9 mouse cellular contexts compared by ENCODE assay signal in the genomic region with DNA sequence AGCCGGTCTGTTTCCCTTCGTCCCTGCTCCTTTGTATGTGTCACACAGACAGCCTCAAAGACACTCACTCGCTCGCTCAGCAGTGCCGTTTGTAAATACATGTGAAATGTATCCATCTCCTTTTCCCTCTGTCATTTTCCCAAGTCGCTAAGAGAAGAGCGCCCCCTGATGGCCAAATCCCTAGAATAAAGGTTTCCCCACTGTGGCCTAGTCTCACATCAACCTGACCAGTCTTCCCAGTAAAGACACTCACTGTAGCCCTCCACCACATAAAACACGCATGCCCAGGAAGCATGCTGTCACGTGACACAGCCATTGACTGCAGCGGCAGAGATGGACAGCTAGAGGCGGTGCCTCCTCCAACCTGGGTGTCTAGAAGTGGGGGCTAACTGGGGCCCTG. TPM values are rescaled to one million over a fixed set of nuclear protein-coding genes. Genes with fewer than 3 reads are reported as not detected.
A peak's percentile ranks its signal among the peaks of the same experiment; 100 is the strongest.
DNase-seq lines count a peak whose midpoint lies in the region; ATAC-seq lines count a peak whose summit lies in the region.
"Had no signal": no experiment of that assay in that cellular context is flagged by ENCODE, and none has a peak within 500 bp of the region (broad histone marks: within the 10 kb centered on the region; RNA-seq: fewer than 3 reads in every experiment).

No protein-coding gene starts in this region.

- H3K27ac ChIP-seq in forebrain, embryonic 12.5 days: no peak overlapping the region
- H3K27ac ChIP-seq in forebrain, embryonic 11.5 days (ENCODE audit: low read depth, low read length): no peak overlapping the region
- H3K27ac ChIP-seq: heart, embryonic 15.5 days had no signal

- DNase-seq in forebrain, embryonic 11.5 days (ENCODE audit: low spot score): no peak
- peak; percentile 25 for DNase-seq in right cerebral cortex, adult 18-20 months
- no peak for DNase-seq in right cerebral cortex, postnatal 25 days
- DNase-seq in embryo, embryonic 9.5 days (ENCODE audit: extremely low spot score): peak; percentile 49
- peak; percentile 58 to 73 for DNase-seq in layer of hippocampus, postnatal 25 days (ENCODE audit: extremely low spot score in 1 of 2, low spot score in 1 of 2)
- DNase-seq in right cerebral cortex, postnatal 14 days: peak; percentile 65

- H3K4me1 ChIP-seq in forebrain, embryonic 12.5 days: no peaks in the 10 kb centered on the region
- 0 out of 2 replicates have a peak, but pooled peaks cover 1% of the 10 kb centered on the region for H3K4me1 ChIP-seq in forebrain, embryonic 11.5 days (replicated peaks; ENCODE audit: control insufficient read depth, insufficient read depth, low read length)

- 0 out of 2 replicates have a peak, but pooled peaks cover 9% of the 10 kb centered on the region for H3K27me3 ChIP-seq in forebrain, embryonic 12.5 days
- H3K27me3 ChIP-seq in forebrain, embryonic 11.5 days (ENCODE audit: control insufficient read depth, insufficient read depth, low read length): no peaks in the 10 kb centered on the region
- H3K27me3 ChIP-seq: heart, embryonic 15.5 days had no signal

- ATAC-seq in forebrain, embryonic 12.5 days (ENCODE audit: low FRiP score): peak; percentile 44; the same call in 1 of the 2 replicates
- no peak for ATAC-seq in forebrain, embryonic 11.5 days (replicated peaks; ENCODE audit: low FRiP score)
- ATAC-seq in megakaryocyte, adult 5-6 weeks (ENCODE audit: poor library complexity, severe bottlenecking): no peak

- 42% methylated on average over 11 of the region's 11 CpGs for WGBS in forebrain, embryonic 12.5 days
- WGBS in forebrain, embryonic 11.5 days: 41% methylated on average over 11 of the region's 11 CpGs

- H3K9me3 ChIP-seq in forebrain, embryonic 12.5 days: no peaks in the 10 kb centered on the region
- H3K9me3 ChIP-seq in forebrain, embryonic 11.5 days (ENCODE audit: control insufficient read depth, low read length): no peaks in the 10 kb centered on the region
- H3K9me3 ChIP-seq: heart, embryonic 15.5 days had no signal

- H3K36me3 ChIP-seq in forebrain, embryonic 12.5 days (replicated peaks): no peaks in the 10 kb centered on the region
- no peaks in the 10 kb centered on the region for H3K36me3 ChIP-seq in forebrain, embryonic 11.5 days (ENCODE audit: control insufficient read depth, insufficient read depth, low read length)
- H3K36me3 ChIP-seq: heart, embryonic 15.5 days had no signal

- H3K4me2 ChIP-seq in forebrain, embryonic 12.5 days: no peak overlapping the region
- H3K4me2 ChIP-seq in forebrain, embryonic 11.5 days (ENCODE audit: low read depth, low read length, severe bottlenecking): no peak overlapping the region
- H3K4me2 ChIP-seq: heart, embryonic 15.5 days had no signal

- H3K4me3 ChIP-seq in forebrain, embryonic 12.5 days (replicated peaks): no peak overlapping the region
- no peak overlapping the region for H3K4me3 ChIP-seq in forebrain, embryonic 11.5 days (ENCODE audit: low read depth, low read length)
- H3K4me3 ChIP-seq: heart, embryonic 15.5 days had no signal

- no peak overlapping the region for H3K9ac ChIP-seq in forebrain, embryonic 12.5 days
- no peak overlapping the region for H3K9ac ChIP-seq in forebrain, embryonic 11.5 days (ENCODE audit: low read length)
- H3K9ac ChIP-seq: heart, embryonic 15.5 days had no signal

RNA-seq across cellular contexts. Expression of a gene that starts 8.9 kb away (rescaled TPM):
- polyA plus RNA-seq in forebrain, embryonic 12.5 days (2016; fragmentation: Nextera tagmentation; extraction: Ambion mirVana): 40.7 and 48.3 TPM in 2 replicates
- 30.4 and 32.5 TPM in 2 replicates for polyA plus RNA-seq in forebrain, embryonic 11.5 days (2014; fragmentation: Nextera tagmentation; extraction: Ambion mirVana)
- total RNA-seq in layer of hippocampus, postnatal 25 days (2021): 10 to 100 TPM; 24.4 to 39.0 TPM
- 2.6 and 2.7 TPM in 2 replicates for total RNA-seq in megakaryocyte, adult 5-6 weeks (2015)
- total RNA-seq in megakaryocyte, adult 5-6 weeks (2017): 2.0 and 3.1 TPM in 2 replicates

Comparison
In these comparisons a context has a peak if more than half of its experiments do, and no peak if none do; other contexts are left out.
1. DNase-seq: peak in right cerebral cortex, adult 18-20 months (single experiment), embryo, embryonic 9.5 days (single experiment), layer of hippocampus, postnatal 25 days (2 of 2) and right cerebral cortex, postnatal 14 days (single experiment); none in forebrain, embryonic 11.5 days (single experiment) and right cerebral cortex, postnatal 25 days (single experiment).
2. RNA of a gene that starts 8.9 kb away (total RNA-seq): 24.4 to 39.0 TPM in layer of hippocampus, postnatal 25 days; 2.0 to 3.1 TPM in megakaryocyte, adult 5-6 weeks; every median in the first group is over 4 times any median in the second.